In the genomic region with DNA sequence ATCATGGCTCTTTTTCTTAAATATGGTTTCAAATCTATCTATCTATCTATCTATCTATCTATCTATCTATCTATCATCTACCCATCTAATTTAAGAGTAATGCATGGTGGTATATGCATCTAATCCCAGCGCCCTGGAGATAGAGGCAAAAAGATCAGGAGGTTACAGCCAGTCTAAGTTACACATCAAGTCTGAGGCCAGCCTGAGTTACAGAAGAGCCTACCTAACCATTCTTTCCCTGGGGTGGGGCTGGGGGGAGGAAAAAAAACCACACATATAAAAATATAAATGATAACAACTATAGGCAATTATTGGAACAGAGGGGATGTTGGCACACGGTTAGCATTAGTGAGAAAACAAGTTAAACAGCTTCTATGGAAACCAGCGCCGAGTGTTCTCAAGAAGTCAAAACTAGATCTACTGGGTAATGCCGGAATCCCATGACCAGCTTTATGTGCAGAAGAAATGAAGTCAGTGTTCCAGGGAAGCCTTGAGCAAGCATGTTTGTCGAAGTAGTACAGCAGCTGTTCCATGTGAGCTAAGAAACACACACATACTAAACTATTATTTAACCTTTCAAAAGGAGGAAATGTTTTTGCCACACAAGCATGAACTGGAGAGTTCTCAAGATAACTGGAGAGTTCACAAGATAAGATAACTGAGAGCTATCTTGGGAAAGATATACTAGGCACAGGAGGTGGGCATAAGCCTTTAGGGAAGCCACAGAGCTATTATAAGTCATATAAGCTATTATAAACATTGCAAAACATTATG, we compare ENCODE assay signal across 24 mouse cellular contexts. TPM values are rescaled to one million over a fixed set of nuclear protein-coding genes. Genes with fewer than 3 reads are reported as not detected.
"Had no signal": no experiment of that assay in that cellular context is flagged by ENCODE, and none has a peak within 500 bp of the region (broad histone marks: within the 10 kb centered on the region; RNA-seq: fewer than 3 reads in every experiment).

No protein-coding gene starts in this region.

- ATAC-seq: hindbrain, postnatal 0 days; liver, embryonic 12.5 days; midbrain, embryonic 15.5 days had no signal

- H3K27ac ChIP-seq: hindbrain, postnatal 0 days; kidney, postnatal 0 days; layer of hippocampus, adult 2 months; limb, embryonic 10.5 days; limb, embryonic 13.5 days; liver, embryonic 12.5 days; liver, embryonic 15.5 days; macrophage; midbrain, embryonic 12.5 days; midbrain, embryonic 15.5 days; neural tube, embryonic 13.5 days had no signal

- H3K4me1 ChIP-seq: limb, embryonic 10.5 days; limb, embryonic 13.5 days; liver, embryonic 12.5 days; liver, embryonic 15.5 days; midbrain, embryonic 12.5 days; midbrain, embryonic 15.5 days; neural tube, embryonic 13.5 days had no signal

- H3K9me3 ChIP-seq: limb, embryonic 10.5 days; limb, embryonic 13.5 days; liver, embryonic 12.5 days; liver, embryonic 15.5 days; midbrain, embryonic 12.5 days; midbrain, embryonic 15.5 days; neural tube, embryonic 13.5 days had no signal

- DNase-seq: kidney, adult 2 months; kidney, postnatal 25 days; layer of hippocampus, adult 9-11 months; liver; retina, postnatal 1 day; right cerebral cortex, postnatal 25 days; thymus, postnatal 25 days had no signal

- H3K36me3 ChIP-seq: limb, embryonic 10.5 days; limb, embryonic 13.5 days; liver, embryonic 12.5 days; liver, embryonic 15.5 days; midbrain, embryonic 12.5 days; midbrain, embryonic 15.5 days; neural tube, embryonic 13.5 days had no signal

- H3K4me3 ChIP-seq: layer of hippocampus, adult 2 months; limb, embryonic 10.5 days; limb, embryonic 13.5 days; liver, embryonic 12.5 days; liver, embryonic 15.5 days; midbrain, embryonic 12.5 days; midbrain, embryonic 15.5 days; neural tube, embryonic 13.5 days had no signal

- H3K9ac ChIP-seq: limb, embryonic 13.5 days; liver, embryonic 12.5 days; liver, embryonic 15.5 days; midbrain, embryonic 12.5 days; midbrain, embryonic 15.5 days; neural tube, embryonic 13.5 days had no signal

- H3K27me3 ChIP-seq: limb, embryonic 13.5 days; liver, embryonic 12.5 days; liver, embryonic 15.5 days; midbrain, embryonic 12.5 days; midbrain, embryonic 15.5 days; neural tube, embryonic 13.5 days had no signal

- H3K4me2 ChIP-seq: limb, embryonic 13.5 days; liver, embryonic 12.5 days; liver, embryonic 15.5 days; midbrain, embryonic 12.5 days; midbrain, embryonic 15.5 days; neural tube, embryonic 13.5 days had no signal

RNA-seq across cellular contexts. Expression of a gene that starts 42.6 kb away (rescaled TPM):
- polyA plus RNA-seq: hindbrain, postnatal 0 days; intestine, embryonic 14.5 days; kidney, adult 2 months; kidney, embryonic 14.5 days; kidney, postnatal 0 days; large intestine, adult 2 months; limb, embryonic 10.5 days; limb, embryonic 13.5 days; liver, embryonic 12.5 days; liver, embryonic 15.5 days; macrophage; midbrain, embryonic 12.5 days; midbrain, embryonic 15.5 days; neural tube, embryonic 13.5 days; small intestine, adult 2 months; spleen, adult 2 months; thymus, postnatal 0 days had no signal
